Mouse (Mus musculus) liver, embryonic 11.5 days (tissue): ENCODE data around the gene Naa25. TPM values are rescaled to one million over a fixed set of nuclear protein-coding genes. Genes with fewer than 3 reads are reported as not detected.

Experiments used
- ATAC-seq: fragments of 200-750 bp; cut with Nextera tagmentation; replicated peaks from 2 replicates; pipeline ENCODE4 v1.8.0; 2017; ENCODE audit warnings: moderate number of reproducible peaks, mild to moderate bottlenecking, moderate TSS enrichment, moderate library complexity; ENCODE audit not compliant: low FRiP score
- DNase-seq: peaks from one replicate; pipeline ENCODE4 v3.0.0-alpha.2; 2017; ENCODE audit warnings: low spot score
- H3K27ac ChIP-seq: fragments of 300-500 bp; sonication (generic); 2 replicates; pipeline ENCODE4 v1.5.1; 2014; ENCODE audit warnings: mild to moderate bottlenecking, low read depth, low read length, control low read depth
- H3K27me3 ChIP-seq: fragments of 300-500 bp; sonication (generic); replicated peaks from 2 replicates; pipeline ENCODE4 v1.6.1; 2014; ENCODE audit warnings: low read length, mixed read lengths; ENCODE audit not compliant: control insufficient read depth, insufficient read depth
- H3K36me3 ChIP-seq: fragments of 300-500 bp; sonication (generic); 2 replicates; pipeline ENCODE4 v1.6.1; 2014; ENCODE audit warnings: mild to moderate bottlenecking, low read length, moderate library complexity, mixed read lengths; ENCODE audit not compliant: control insufficient read depth, insufficient read depth
- H3K4me1 ChIP-seq: fragments of 300-500 bp; sonication (generic); replicated peaks from 2 replicates; pipeline ENCODE4 v1.6.1; 2014; ENCODE audit warnings: low read length, mixed read lengths; ENCODE audit not compliant: control insufficient read depth, insufficient read depth
- H3K4me2 ChIP-seq: fragments of 300-500 bp; sonication (generic); 2 replicates; pipeline ENCODE4 v1.6.1; 2014; ENCODE audit warnings: mild to moderate bottlenecking, control low read depth, moderate library complexity
- H3K4me3 ChIP-seq: fragments of 300-500 bp; sonication (generic); 2 replicates; pipeline ENCODE4 v1.5.1; 2014; ENCODE audit warnings: low read depth, low read length, control low read depth
- H3K9ac ChIP-seq: fragments of 300-500 bp; sonication (generic); 2 replicates; pipeline ENCODE4 v1.6.1; 2014; ENCODE audit warnings: low read depth, low read length, control low read depth
- H3K9me3 ChIP-seq: fragments of 300-500 bp; sonication (generic); 2 replicates; pipeline ENCODE4 v1.6.1; 2016; ENCODE audit warnings: low read length, inconsistent platforms, mixed read lengths; ENCODE audit not compliant: control insufficient read depth
- WGBS: fragments of 180-500 bp; shearing (Covaris S2); extraction: QIAGEN DNeasy Blood & Tissue Kit; methylation state at CpG from one replicate; pipeline ENCODE4 v1.1.7; 2014; 5-methylcytosine and 5-hydroxymethylcytosine counted together
- polyA plus RNA-seq: library from polyadenylated mRNA; unstranded; fragments of >200 nt; fragmentation: Nextera tagmentation; extraction: Ambion mirVana; gene quantifications from 2 replicates; pipeline ENCODE4 v1.2.1, GENCODE M21; 2014

Gene Naa25
- polyA plus RNA-seq, 1 experiment from 2014 or later: 59.5 TPM

DNA sequence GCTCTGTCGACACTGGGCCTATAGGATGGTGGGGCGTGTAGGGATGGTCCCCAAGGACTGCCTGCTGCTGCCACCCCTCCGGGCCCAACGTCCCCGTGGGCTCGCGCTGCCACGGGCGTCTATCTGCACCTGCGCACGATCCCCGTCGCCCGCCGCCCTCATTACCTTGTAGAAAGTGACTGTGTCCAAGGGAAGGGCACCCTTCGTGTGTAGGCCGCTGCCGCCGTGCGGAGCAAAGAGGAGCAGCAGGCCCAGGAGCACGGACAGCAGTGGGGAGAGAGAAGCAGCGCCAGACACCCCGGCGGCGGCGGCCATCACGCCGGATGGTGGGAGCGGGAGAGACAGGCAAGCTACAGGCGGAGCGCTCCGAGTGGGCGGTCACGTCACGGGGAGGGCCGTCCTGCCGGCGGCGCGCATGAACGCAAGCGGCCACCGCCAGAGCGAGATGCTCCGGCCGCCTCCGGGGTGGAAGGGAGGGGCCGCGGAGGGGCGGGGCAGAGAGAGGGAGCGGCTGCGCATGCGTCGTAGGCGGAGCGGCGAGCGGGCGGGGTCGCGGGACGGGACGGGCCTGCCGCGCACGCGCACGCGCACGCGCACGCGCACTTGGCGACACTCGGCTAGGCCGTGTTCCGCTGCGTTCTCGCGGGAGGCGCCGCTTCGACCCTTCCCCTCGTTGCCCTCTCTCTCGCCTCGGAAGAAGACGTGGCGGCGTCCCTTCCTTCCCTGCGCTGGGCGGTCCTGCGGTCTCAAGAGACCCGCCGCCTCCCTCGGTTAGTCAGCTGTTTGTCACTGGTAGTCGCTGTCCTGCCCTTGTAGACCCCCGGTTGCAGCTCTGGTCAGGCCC lies 54.5 kb downstream of the Naa25 start, which contains the start of gene Erp29:
Erp29 (minus strand) TSS at position 481 of the 844 bp plus-strand sequence.
- H3K27me3 ChIP-seq: no peaks in the 10 kb centered on the region
- H3K27ac ChIP-seq: peak within 1 kb of the TSS; percentile 91
- peak within 1 kb of the TSS; percentile 87 for H3K4me2 ChIP-seq
- peak within 1 kb of the TSS; percentile 97 for H3K9ac ChIP-seq
- H3K4me3 ChIP-seq: peak within 1 kb of the TSS; percentile 74
- ATAC-seq (peak; percentile 89), DNase-seq (peak; percentile 99)
- no peaks in the 10 kb centered on the region for H3K9me3 ChIP-seq
- peaks cover 18% of the 10 kb centered on the region for H3K36me3 ChIP-seq
- WGBS: under 1% methylated on average over 86 of the region's 97 CpGs
- H3K4me1 ChIP-seq: peaks cover 28% of the 10 kb centered on the region

DNA sequence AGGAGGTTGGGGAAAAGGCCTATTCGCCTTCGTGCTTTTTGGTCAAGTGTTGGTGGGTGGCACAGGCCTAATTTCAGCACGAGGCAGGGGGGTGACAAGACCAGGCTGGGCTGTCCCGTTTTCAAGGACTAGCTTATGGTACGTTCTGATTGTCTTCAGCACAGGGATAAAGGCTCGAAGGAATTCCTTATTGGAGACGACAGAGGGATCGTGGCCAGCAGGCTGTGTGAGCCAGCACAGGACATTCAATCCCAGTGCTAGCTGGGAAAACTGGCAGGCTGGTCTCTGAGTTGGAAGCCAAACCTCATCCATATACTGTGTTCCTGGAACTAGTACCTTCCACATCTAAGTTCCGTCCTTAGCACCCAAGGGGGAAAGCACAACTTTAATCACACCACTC lies 55.2 kb downstream of the Naa25 start:
- ATAC-seq (no peak), DNase-seq (no peak)
- Histone ChIP-seq H3K4me1 (peaks cover 28% of the 10 kb centered on the region), H3K27me3 (no peaks in the 10 kb centered on the region), H3K4me3 (peak overlapping the region; percentile 74), H3K27ac (peak overlapping the region; percentile 91), H3K9me3 (no peaks in the 10 kb centered on the region), H3K36me3 (peaks cover 14% of the 10 kb centered on the region), H3K9ac (peak overlapping the region; percentile 97), H3K4me2 (peak overlapping the region; percentile 87)
- WGBS: 7% methylated on average over 9 of the region's 9 CpGs

DNA sequence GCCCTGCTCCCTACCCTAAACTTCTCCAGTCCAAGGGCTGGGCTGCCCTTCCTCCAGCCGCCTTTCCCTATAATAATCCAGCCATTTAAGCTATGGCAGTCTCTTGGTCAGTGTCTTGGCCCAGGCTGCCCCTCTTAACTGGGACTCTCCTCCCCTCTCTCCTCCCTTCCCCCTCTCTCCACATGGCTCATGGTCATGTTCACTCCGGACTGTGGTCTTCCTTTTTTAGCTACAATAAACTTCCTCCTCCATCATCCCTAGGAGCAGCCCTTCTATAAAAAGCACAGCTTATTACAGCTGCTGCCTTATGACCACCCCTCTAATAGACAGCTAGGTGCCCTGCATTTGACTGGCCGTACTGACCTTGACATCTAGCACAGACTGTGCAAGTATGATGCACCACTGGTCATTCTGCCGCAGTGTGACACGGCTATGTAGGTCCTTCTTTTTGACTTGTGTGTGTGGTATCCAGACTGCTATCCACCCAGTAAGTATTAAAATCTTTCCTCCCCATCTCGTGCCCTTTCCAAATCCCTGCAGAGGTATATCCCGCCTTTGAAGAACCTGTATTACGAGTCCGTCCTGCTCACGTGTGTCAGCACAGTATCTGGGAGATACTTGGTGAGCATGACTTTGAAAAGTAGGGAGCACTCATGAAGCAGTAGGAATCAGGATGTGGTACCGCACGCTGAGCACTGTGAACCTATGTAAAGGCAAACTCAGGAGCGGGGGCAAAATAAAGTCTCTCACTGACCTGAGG lies 56.2 kb downstream of the Naa25 start:
- Histone ChIP-seq H3K27ac (no peak overlapping the region), H3K36me3 (peaks cover 6% of the 10 kb centered on the region), H3K27me3 (no peaks in the 10 kb centered on the region), H3K9ac (peak overlapping the region; percentile 97), H3K4me1 (peaks cover 28% of the 10 kb centered on the region), H3K4me3 (peak overlapping the region; percentile 74; the same call in 1 of the 2 replicates), H3K9me3 (no peaks in the 10 kb centered on the region), H3K4me2 (peak overlapping the region; percentile 87)
- ATAC-seq (no peak), DNase-seq (no peak)
- 88% methylated on average over 13 of the region's 13 CpGs for WGBS

DNA sequence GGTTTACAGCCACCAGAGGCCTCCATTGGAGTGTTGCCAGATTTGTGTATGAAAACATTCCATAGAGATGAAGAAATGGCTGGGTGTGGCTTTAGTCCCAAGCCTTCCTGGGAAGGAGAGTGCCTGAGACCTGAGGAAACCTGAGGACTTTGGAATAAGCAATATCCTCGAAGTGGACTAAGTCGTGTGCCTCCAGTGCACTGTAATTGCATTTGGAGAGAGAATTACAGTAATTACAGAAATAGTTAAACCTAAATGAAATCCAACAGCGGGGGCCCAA lies 56.7 kb downstream of the Naa25 start:
- Histone ChIP-seq H3K27me3 (no peaks in the 10 kb centered on the region), H3K9ac (no peak overlapping the region), H3K36me3 (peaks cover under 1% of the 10 kb centered on the region; the same call in 1 of the 2 replicates), H3K9me3 (no peaks in the 10 kb centered on the region), H3K4me2 (no peak overlapping the region), H3K4me1 (peaks cover 28% of the 10 kb centered on the region), H3K27ac (no peak overlapping the region), H3K4me3 (no peak overlapping the region)
- 92% methylated on average over 3 of the region's 3 CpGs for WGBS
- no peak for DNase-seq
- ATAC-seq: no peak

DNA sequence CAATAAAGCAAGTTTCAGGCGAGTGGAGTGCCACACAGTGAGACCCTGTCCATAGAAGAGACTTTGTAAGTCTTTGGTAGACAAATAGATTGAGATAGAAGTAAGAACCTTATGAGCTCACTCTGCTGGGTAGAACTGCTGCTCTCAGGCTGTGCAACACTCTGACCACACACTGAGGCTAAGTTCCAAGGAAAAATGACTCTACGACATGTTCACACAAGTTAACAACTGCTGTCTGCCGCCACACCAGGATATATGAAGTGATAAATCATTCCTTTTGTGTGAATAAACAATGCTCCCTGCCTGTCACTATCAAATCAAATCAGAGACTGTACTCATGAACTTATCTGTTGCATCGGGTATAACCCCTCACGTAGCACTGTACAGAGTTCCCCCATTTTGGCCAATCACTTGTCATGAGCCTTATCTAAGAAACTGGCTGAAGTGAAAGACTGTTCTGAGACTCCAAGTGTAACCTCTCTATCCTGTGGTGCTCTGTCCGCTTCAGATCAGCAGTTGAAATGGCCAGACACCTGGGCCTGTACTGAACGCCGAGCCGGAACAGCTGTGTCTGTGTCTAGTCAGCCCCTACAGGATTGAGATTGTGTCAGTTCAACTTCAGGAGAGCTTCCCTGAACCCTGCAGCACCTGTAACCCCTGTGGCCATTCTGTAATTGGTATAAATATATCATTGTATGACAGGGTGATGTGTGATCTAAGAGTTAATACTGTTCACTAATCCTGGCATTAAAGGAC lies 58.0 kb downstream of the Naa25 start:
- Histone ChIP-seq H3K9me3 (no peaks in the 10 kb centered on the region), H3K36me3 (no peaks in the 10 kb centered on the region), H3K27ac (no peak overlapping the region; the same call in 1 of the 2 replicates), H3K4me3 (no peak overlapping the region), H3K9ac (no peak overlapping the region), H3K4me2 (no peak overlapping the region), H3K4me1 (peaks cover 23% of the 10 kb centered on the region), H3K27me3 (no peaks in the 10 kb centered on the region)
- DNase-seq (peak; percentile 28), ATAC-seq (no peak)
- WGBS: 67% methylated on average over 9 of the region's 9 CpGs

DNA sequence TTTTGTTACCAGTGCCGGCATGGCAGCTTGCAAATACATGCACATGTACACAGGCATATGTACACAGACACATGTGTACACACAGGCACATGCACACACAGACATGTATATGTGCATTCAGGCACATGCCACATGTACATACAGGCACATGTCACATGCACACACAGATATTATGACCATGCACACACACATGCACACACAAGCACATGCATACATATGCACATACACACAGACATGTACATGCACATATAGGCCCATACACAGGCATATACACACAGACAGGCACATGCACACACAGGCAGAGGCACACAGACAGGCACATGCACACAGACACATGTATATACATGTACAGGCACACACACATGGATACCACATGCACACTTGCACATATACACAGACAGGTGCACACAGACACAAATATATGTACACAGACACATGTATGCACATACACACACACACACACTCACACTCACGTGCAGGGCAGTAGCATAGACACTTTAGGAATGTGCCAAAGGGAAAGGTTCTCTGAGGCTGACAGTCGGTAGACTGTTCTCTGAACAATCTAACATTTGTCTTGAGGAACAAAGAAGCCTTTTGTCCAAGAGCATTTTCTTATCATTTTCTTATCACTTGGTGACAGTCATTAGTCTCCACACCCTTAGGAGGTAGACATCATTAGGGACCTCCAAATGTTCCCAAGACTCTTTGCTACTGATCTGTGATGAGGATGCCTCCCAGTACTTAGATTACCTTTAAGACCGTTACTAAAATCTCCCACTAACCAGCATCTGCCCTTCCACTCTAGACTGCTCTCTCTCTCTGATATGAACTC lies 63.8 kb downstream of the Naa25 start:
- Histone ChIP-seq H3K9me3 (no peaks in the 10 kb centered on the region), H3K4me3 (no peak overlapping the region), H3K36me3 (no peaks in the 10 kb centered on the region), H3K27ac (no peak overlapping the region), H3K27me3 (no peaks in the 10 kb centered on the region), H3K4me2 (peak overlapping the region; percentile 33), H3K4me1 (peaks cover 18% of the 10 kb centered on the region), H3K9ac (no peak overlapping the region)
- WGBS: 54% methylated on average over 4 of the region's 4 CpGs
- ATAC-seq (peak; percentile 82), DNase-seq (peak; percentile 30)

DNA sequence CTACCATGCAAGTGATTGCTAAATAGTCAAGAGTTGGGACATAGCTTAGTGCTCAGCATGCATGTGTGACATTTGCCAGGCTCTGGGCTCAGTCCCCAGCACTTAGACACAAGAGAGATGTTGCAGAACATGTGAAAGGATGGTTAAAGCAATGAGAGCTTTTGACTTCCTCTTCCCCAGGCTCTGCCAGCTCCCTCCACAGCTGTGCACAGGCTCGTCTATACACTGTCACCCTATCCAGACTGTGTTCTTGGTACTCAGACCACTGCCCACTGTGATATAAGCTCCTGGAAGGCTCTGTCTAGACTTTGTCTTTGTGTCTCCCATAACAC lies 64.4 kb downstream of the Naa25 start:
- H3K4me3 ChIP-seq: no peak overlapping the region
- H3K4me2 ChIP-seq: peak overlapping the region; percentile 33
- H3K36me3 ChIP-seq: no peaks in the 10 kb centered on the region
- H3K9ac ChIP-seq: no peak overlapping the region
- peaks cover 17% of the 10 kb centered on the region for H3K4me1 ChIP-seq
- no peaks in the 10 kb centered on the region for H3K27me3 ChIP-seq
- H3K9me3 ChIP-seq: no peaks in the 10 kb centered on the region
- H3K27ac ChIP-seq: no peak overlapping the region
- 21% methylated on average over 1 of the region's 1 CpGs for WGBS
- DNase-seq (peak; percentile 31), ATAC-seq (peak; percentile 42)

DNA sequence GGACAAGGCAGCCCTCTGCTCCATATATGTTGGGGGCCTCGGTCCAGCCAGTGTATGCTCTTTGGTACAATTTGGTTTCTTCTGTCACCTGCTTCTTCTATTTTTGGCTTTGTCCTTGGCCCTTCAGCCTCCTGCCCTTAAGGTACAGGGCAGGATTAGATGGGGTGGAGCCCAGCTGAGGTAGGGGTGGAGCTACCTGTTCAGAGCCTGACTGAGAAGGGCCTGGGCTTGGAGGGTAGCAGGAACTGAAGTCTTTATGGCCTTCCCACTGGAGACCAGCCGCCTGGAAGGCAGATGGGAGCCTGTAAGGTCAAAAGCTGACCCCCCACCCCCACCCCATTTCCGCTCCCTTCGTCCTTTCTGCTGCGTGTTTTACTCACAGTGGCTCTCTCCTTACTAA lies 65.2 kb downstream of the Naa25 start:
- WGBS: 77% methylated on average over 5 of the region's 5 CpGs
- no peak overlapping the region for H3K9ac ChIP-seq
- ATAC-seq (no peak), DNase-seq (no peak)
- no peaks in the 10 kb centered on the region for H3K9me3 ChIP-seq
- H3K4me1 ChIP-seq: peaks cover 17% of the 10 kb centered on the region
- no peak overlapping the region for H3K4me2 ChIP-seq
- H3K4me3 ChIP-seq: no peak overlapping the region
- no peaks in the 10 kb centered on the region for H3K27me3 ChIP-seq
- H3K27ac ChIP-seq: no peak overlapping the region
- no peaks in the 10 kb centered on the region for H3K36me3 ChIP-seq
